Mouse (Mus musculus) liver, postnatal 0 days (tissue): ENCODE data around the gene Dnajb3.

Source experiments
- CTCF ChIP-seq: sonication (generic); IDR thresholded peaks from 2 replicates; pipeline ENCODE4 v1.5.1; 2016; ENCODE audit warnings: antibody characterized with exemption, low read depth
- EP300 ChIP-seq: IDR thresholded peaks from 2 replicates; pipeline ENCODE4 v1.6.1; 2016; ENCODE audit warnings: antibody characterized with exemption, low read depth, mild to moderate bottlenecking

DNA sequence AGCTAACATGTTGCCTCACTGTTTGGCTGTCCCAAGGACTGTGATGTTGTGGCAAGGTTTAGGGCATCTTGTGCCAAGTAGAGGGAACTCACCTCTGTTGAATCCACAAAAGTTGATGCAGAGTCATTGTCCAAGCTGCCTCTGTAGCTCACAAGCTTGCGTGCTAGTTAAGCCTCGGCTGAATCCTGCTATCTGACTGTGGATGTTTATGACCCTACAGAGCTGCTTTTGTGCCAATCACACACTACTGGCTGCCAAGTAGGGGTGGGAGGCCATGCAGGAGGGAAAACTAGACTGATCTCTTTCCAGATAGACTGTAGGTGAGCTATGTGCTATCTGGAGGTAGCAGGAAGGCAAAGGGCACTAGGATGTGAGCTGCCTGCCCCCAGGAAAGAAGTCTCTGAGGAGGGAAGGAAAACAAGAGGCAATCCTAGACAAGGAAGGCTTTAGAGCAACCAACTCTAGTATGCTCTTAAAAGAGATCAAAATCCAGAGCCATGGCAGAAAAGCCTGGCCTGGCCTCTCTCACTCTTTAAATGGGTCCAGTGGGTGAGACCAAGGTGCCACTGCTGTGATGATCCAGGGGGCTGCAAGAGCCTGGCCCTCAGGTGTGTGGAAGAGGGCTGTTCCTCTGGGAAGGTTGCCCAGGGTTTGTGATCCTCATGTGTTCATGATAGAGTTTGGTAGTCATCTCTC is 8.3 kb upstream of the Dnajb3 start:
- TF ChIP-seq CTCF (no peak), EP300 (no peak)
